Mouse (Mus musculus) kidney, adult 2 months (tissue): ENCODE data around the gene Prox1.

Experiments
- CTCF ChIP-seq: fragments of 200-500 bp; conservative IDR thresholded peaks from 2 replicates; pipeline ENCODE4 v1.5.1; 2011; ENCODE audit warnings: low read depth, mild to moderate bottlenecking, control low read depth, low read length, moderate library complexity, mixed read lengths; ENCODE audit not compliant: insufficient read depth, insufficient read length
- POLR2A ChIP-seq: fragments of 200-500 bp; IDR thresholded peaks from one replicate; pipeline ENCODE4 v1.6.1; 2011; ENCODE audit warnings: low read depth, low read length, control low read depth

GRCm38 (mm10) chr1:190139711-190140405, 30.7 kb downstream of the Prox1 start:
- no peak for TF ChIP-seq POLR2A
- no peak for TF ChIP-seq CTCF
